Mouse (Mus musculus): ENCODE results near the gene Robo3.

GRCm38 (mm10) chr9:37453328-37453727 lies 20.3 kb upstream of the Robo3 start:
- no peak for TF ChIP-seq CTCF (IDR thresholded peaks at IDR 0.05)
- no peak for TF ChIP-seq EP300 (IDR thresholded peaks at IDR 0.05)
